Mouse (Mus musculus): Measurements from ENCODE around the gene Cdkn2d.

DNA sequence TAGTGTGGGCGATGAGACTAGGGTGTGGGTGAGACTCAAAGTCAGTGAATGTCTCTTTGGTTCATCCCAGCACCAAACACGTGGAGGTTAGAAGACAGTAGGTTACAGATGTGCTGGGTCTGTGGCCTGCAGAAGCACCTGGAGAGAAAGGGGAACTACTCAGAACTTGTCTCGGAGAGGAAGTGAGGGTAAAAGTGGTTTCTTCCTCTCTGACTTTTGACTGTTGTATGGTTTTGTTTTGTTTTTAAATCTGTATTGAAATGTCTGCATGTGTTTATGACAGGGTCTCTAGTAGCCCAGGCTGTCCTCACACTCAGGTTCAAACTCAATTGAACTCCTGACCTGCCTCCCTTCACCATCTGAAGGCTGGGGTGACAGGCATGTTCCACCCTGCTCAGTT is 36.8 kb upstream of the Cdkn2d start:
- no peak for TF ChIP-seq CTCF (IDR thresholded peaks at IDR 0.05)
- no peak for TF ChIP-seq EP300 (IDR thresholded peaks at IDR 0.05)

Measured in lung, postnatal 0 days (tissue).